Mouse (Mus musculus) pancreas, adult 10 weeks (tissue): ENCODE measurements around the gene Psmc5. TPM values are rescaled to one million over a fixed set of nuclear protein-coding genes. Genes with fewer than 3 reads are reported as not detected.

Source experiments
- polyA plus RNA-seq: library from polyadenylated mRNA; stranded (reverse); fragments of 350-450 nt; fragmentation: Illumina TruSeq; extraction: RNeasy Lipid Tissue Mini Kit (QIAGEN cat#74804); gene quantifications from one replicate; pipeline ENCODE4 v1.2.3, GENCODE M21; 2015; ENCODE audit warnings: low read depth, low replicate concordance; ENCODE audit not compliant: insufficient read depth

Gene Psmc5
- polyA plus RNA-seq: 24.6 TPM

GRCm38 (mm10) chr11:106255685-106256451, at the start of gene Psmc5, which contains the start of gene Ftsj3:
TSS of gene Psmc5 (plus strand) at chr11:106256154.
TSS of gene Ftsj3 (minus strand) at chr11:106256079.

GRCm38 (mm10) chr11:106215927-106216729, 39.8 kb upstream of the Psmc5 start, which contains the start of gene Ccdc47:
TSS of gene Ccdc47 (minus strand) at chr11:106216344.

GRCm38 (mm10) chr11:106216730-106217490, 39.0 kb upstream of the Psmc5 start, which contains the start of gene Ddx42:
TSS of gene Ddx42 (plus strand) at chr11:106216926.

GRCm38 (mm10) chr11:106272644-106273310, 16.8 kb downstream of the Psmc5 start, which contains the start of gene Smarcd2:
TSS of gene Smarcd2 (minus strand) at chr11:106272972.

GRCm38 (mm10) chr11:106276454-106276853, 20.5 kb downstream of the Psmc5 start, which contains the start of gene Tcam1:
TSS of gene Tcam1 (plus strand) at chr11:106276672.

GRCm38 (mm10) chr11:106301765-106302164, 45.8 kb downstream of the Psmc5 start, which contains the start of gene Gh:
TSS of gene Gh (minus strand) at chr11:106301865.

Other genes starting within 250 kb of the Psmc5 start
- 1.8 TPM for gene Kcnh6, start 248.0 kb upstream of the Psmc5 start, polyA plus RNA-seq
- 8.3 TPM for gene Dcaf7, start 219.3 kb upstream of the Psmc5 start, polyA plus RNA-seq
- gene Taco1, start 190.1 kb upstream of the Psmc5 start, polyA plus RNA-seq: 2.0 TPM
- 8.0 TPM for gene Map3k3, start 171.5 kb upstream of the Psmc5 start, polyA plus RNA-seq
- gene Gm10840, start 95.3 kb upstream of the Psmc5 start, polyA plus RNA-seq: not detected
- gene Limd2, start 95.3 kb upstream of the Psmc5 start, polyA plus RNA-seq: 3.0 TPM
- gene Strada, start 54.0 kb upstream of the Psmc5 start, polyA plus RNA-seq: 2.8 TPM
- 12.5 TPM for gene Ccdc47, start 39.8 kb upstream of the Psmc5 start, polyA plus RNA-seq
- gene Ddx42, start 39.2 kb upstream of the Psmc5 start, polyA plus RNA-seq: 9.1 TPM
- 7.7 TPM for gene Ftsj3, start 75 bp upstream of the Psmc5 start, polyA plus RNA-seq
- gene Smarcd2, start 16.8 kb downstream of the Psmc5 start, polyA plus RNA-seq: 33.7 TPM
- not detected for gene Tcam1, start 20.5 kb downstream of the Psmc5 start, polyA plus RNA-seq
- gene Gh, start 45.7 kb downstream of the Psmc5 start, polyA plus RNA-seq: not detected
- 1.7 TPM for gene Cd79b, start 58.6 kb downstream of the Psmc5 start, polyA plus RNA-seq
- gene Scn4a, start 97.1 kb downstream of the Psmc5 start, polyA plus RNA-seq: not detected
- gene Prr29, start 109.3 kb downstream of the Psmc5 start, polyA plus RNA-seq: not detected
- gene Icam2, start 131.9 kb downstream of the Psmc5 start, polyA plus RNA-seq: 16.8 TPM
- gene Ern1, start 231.7 kb downstream of the Psmc5 start, polyA plus RNA-seq: 7.2 TPM